Mouse (Mus musculus): ENCODE data around the gene Hspb8. TPM values are rescaled to one million over a fixed set of nuclear protein-coding genes. Genes with fewer than 3 reads are reported as not detected.

Gene Hspb8
- polyA plus RNA-seq, 1 experiment from 2014 or later: 22.2 TPM

GRCm38 (mm10) chr5:116446552-116446951, 23.9 kb upstream of the Hspb8 start:
- Histone ChIP-seq H3K36me3 (no peaks in the 10 kb centered on the region), H3K27me3 (0 out of 2 replicates have a peak, but pooled peaks cover 6% of the 10 kb centered on the region), H3K4me2 (replicated peaks) (peak overlapping the region; percentile 27; the same call in 1 of the 2 replicates), H3K9ac (no peak overlapping the region), H3K4me3 (replicated peaks) (no peak overlapping the region), H3K27ac (replicated peaks) (no peak overlapping the region), H3K9me3 (replicated peaks) (no peaks in the 10 kb centered on the region), H3K4me1 (peaks cover 8% of the 10 kb centered on the region)
- 42% methylated on average over 23 of the region's 23 CpGs for WGBS
- ATAC-seq (ENCODE audit: insufficient number of reproducible peaks, low FRiP score, low TSS enrichment, low read depth): no peak

GRCm38 (mm10) chr5:116445634-116446367, 23.1 kb upstream of the Hspb8 start:
- 0 out of 2 replicates have a peak, but pooled peaks cover 6% of the 10 kb centered on the region for H3K27me3 ChIP-seq
- H3K4me2 ChIP-seq (replicated peaks): no peak overlapping the region
- H3K9me3 ChIP-seq (replicated peaks): no peaks in the 10 kb centered on the region
- peaks cover 8% of the 10 kb centered on the region for H3K4me1 ChIP-seq
- H3K27ac ChIP-seq (replicated peaks): no peak overlapping the region
- H3K36me3 ChIP-seq: no peaks in the 10 kb centered on the region
- H3K4me3 ChIP-seq (replicated peaks): no peak overlapping the region
- ATAC-seq (ENCODE audit: insufficient number of reproducible peaks, low FRiP score, low TSS enrichment, low read depth): no peak
- no peak overlapping the region for H3K9ac ChIP-seq
- WGBS: 50% methylated on average over 10 of the region's 10 CpGs

DNA sequence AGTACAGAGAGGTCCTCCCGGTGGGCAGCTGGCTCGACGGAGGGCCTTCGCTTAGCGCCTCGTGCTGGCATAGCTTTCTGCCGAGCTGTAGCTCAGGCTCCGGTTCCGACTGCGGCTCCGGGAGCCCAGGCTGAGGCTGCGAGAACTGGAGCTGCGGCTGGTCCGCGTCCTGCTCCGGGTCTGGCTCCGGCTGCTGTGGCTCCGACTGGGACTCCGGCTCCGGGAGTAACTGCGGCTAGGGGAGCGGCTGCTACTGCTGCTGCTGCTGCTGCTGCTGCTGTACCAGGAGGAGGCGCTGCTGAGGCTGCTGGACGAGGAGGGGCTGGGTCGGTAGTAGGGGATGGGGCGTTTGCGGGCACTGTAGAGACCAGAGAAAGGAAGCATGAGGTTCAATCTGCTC, 21.9 kb upstream of the Hspb8 start:
- WGBS: 62% methylated on average over 27 of the region's 27 CpGs
- peaks cover 8% of the 10 kb centered on the region for H3K4me1 ChIP-seq
- no peaks in the 10 kb centered on the region for H3K36me3 ChIP-seq
- H3K4me2 ChIP-seq (replicated peaks): no peak overlapping the region
- ATAC-seq (ENCODE audit: insufficient number of reproducible peaks, low FRiP score, low TSS enrichment, low read depth): no peak
- H3K27ac ChIP-seq (replicated peaks): no peak overlapping the region
- H3K27me3 ChIP-seq: 0 out of 2 replicates have a peak, but pooled peaks cover 5% of the 10 kb centered on the region
- H3K4me3 ChIP-seq (replicated peaks): no peak overlapping the region
- no peak overlapping the region for H3K9ac ChIP-seq
- H3K9me3 ChIP-seq (replicated peaks): no peaks in the 10 kb centered on the region

- no peaks in the 10 kb centered on the region for H3K36me3 ChIP-seq
- 56% methylated on average over 8 of the region's 8 CpGs for WGBS
- H3K9me3 ChIP-seq (replicated peaks): no peaks in the 10 kb centered on the region
- no peak overlapping the region for H3K4me3 ChIP-seq (replicated peaks)
- H3K27ac ChIP-seq (replicated peaks): no peak overlapping the region
- no peak overlapping the region for H3K4me2 ChIP-seq (replicated peaks)
- peaks cover 8% of the 10 kb centered on the region for H3K4me1 ChIP-seq
- 0 out of 2 replicates have a peak, but pooled peaks cover 2% of the 10 kb centered on the region for H3K27me3 ChIP-seq
- ATAC-seq (ENCODE audit: insufficient number of reproducible peaks, low FRiP score, low TSS enrichment, low read depth): peak; percentile 52; the same call in 1 of the 2 replicates
- no peak overlapping the region for H3K9ac ChIP-seq
Measured at GRCm38 (mm10) chr5:116443459-116443940, 20.8 kb upstream of the Hspb8 start.

GRCm38 (mm10) chr5:116442697-116443458, 20.2 kb upstream of the Hspb8 start:
- Histone ChIP-seq H3K4me2 (replicated peaks) (no peak overlapping the region), H3K4me3 (replicated peaks) (no peak overlapping the region), H3K27me3 (0 out of 2 replicates have a peak, but pooled peaks cover 2% of the 10 kb centered on the region), H3K36me3 (no peaks in the 10 kb centered on the region), H3K27ac (replicated peaks) (no peak overlapping the region; the same call in 1 of the 2 replicates), H3K9me3 (replicated peaks) (no peaks in the 10 kb centered on the region), H3K9ac (no peak overlapping the region), H3K4me1 (peaks cover 2% of the 10 kb centered on the region)
- 49% methylated on average over 7 of the region's 7 CpGs for WGBS
- ATAC-seq (ENCODE audit: insufficient number of reproducible peaks, low FRiP score, low TSS enrichment, low read depth): no peak

GRCm38 (mm10) chr5:116440251-116440650, 17.6 kb upstream of the Hspb8 start:
- no peak for ATAC-seq (ENCODE audit: insufficient number of reproducible peaks, low FRiP score, low TSS enrichment, low read depth)
- Histone ChIP-seq H3K4me2 (replicated peaks) (no peak overlapping the region), H3K4me1 (no peaks in the 10 kb centered on the region; the same call in 1 of the 2 replicates), H3K4me3 (replicated peaks) (no peak overlapping the region), H3K36me3 (no peaks in the 10 kb centered on the region), H3K9me3 (replicated peaks) (no peaks in the 10 kb centered on the region), H3K9ac (no peak overlapping the region), H3K27ac (replicated peaks) (no peak overlapping the region), H3K27me3 (0 out of 2 replicates have a peak, but pooled peaks cover 2% of the 10 kb centered on the region)
- 68% methylated on average over 4 of the region's 4 CpGs for WGBS

GRCm38 (mm10) chr5:116438328-116438727, 15.7 kb upstream of the Hspb8 start:
- Histone ChIP-seq H3K9ac (no peak overlapping the region), H3K9me3 (replicated peaks) (no peaks in the 10 kb centered on the region), H3K27ac (replicated peaks) (no peak overlapping the region), H3K4me2 (replicated peaks) (no peak overlapping the region), H3K4me3 (replicated peaks) (no peak overlapping the region), H3K36me3 (no peaks in the 10 kb centered on the region), H3K4me1 (no peaks in the 10 kb centered on the region), H3K27me3 (no peaks in the 10 kb centered on the region)
- 42% methylated on average over 4 of the region's 4 CpGs for WGBS
- ATAC-seq (ENCODE audit: insufficient number of reproducible peaks, low FRiP score, low TSS enrichment, low read depth): no peak

GRCm38 (mm10) chr5:116436117-116436516, 13.5 kb upstream of the Hspb8 start:
- no peaks in the 10 kb centered on the region for H3K36me3 ChIP-seq
- H3K27ac ChIP-seq (replicated peaks): no peak overlapping the region
- H3K4me1 ChIP-seq: no peaks in the 10 kb centered on the region
- H3K9ac ChIP-seq: no peak overlapping the region
- H3K4me2 ChIP-seq (replicated peaks): no peak overlapping the region
- no peak for ATAC-seq (ENCODE audit: insufficient number of reproducible peaks, low FRiP score, low TSS enrichment, low read depth)
- no peaks in the 10 kb centered on the region for H3K27me3 ChIP-seq
- no peaks in the 10 kb centered on the region for H3K9me3 ChIP-seq (replicated peaks)
- no peak overlapping the region for H3K4me3 ChIP-seq (replicated peaks)

DNA sequence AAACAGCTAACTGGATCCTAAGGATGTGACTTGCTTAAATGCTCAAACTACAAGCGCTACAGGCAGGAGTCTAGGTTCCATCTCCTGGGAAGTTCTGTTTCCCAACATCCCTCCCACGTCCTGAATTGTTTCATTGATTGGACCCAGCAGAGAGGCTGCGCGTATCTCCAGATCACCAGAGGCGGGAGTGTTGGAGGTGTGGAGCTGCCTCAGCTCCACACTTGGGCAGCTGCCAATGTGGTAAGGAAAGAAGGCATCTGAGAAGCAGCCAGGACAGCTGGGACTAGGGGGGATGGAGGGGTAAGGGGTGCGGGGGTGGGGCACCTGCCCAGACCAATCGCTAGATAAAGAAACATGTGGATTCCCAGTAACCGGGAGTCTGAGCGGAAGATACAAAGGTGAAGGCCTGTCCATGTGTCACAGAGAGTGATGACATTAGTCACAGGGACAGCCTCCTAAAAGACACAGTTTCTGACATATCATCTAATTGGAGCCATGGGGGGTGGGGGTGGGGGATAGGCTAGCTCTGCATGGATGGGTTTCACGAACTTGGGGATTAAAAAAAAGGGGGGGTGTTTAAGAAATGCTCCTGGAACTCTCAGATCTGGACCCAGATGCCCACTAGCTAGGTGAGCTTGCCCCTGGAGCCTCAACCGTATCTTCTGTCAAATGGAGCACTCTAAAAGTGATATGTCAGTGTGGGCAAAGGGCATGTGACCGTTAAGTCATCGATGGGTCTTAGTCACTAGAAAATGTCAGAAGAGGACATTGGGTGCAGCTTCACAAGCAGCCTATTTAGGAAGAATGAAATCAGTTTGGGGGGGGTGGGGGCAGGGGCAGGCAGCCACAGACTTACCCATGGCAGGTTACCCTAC, 12.5 kb upstream of the Hspb8 start:
- Histone ChIP-seq H3K4me3 (replicated peaks) (no peak overlapping the region), H3K27ac (replicated peaks) (no peak overlapping the region), H3K36me3 (no peaks in the 10 kb centered on the region), H3K4me2 (replicated peaks) (no peak overlapping the region), H3K9ac (no peak overlapping the region), H3K4me1 (no peaks in the 10 kb centered on the region), H3K9me3 (replicated peaks) (no peaks in the 10 kb centered on the region), H3K27me3 (no peaks in the 10 kb centered on the region)
- 50% methylated on average over 13 of the region's 13 CpGs for WGBS
- ATAC-seq (ENCODE audit: insufficient number of reproducible peaks, low FRiP score, low TSS enrichment, low read depth): peak; percentile 36; the same call in 1 of the 2 replicates

GRCm38 (mm10) chr5:116432871-116433270, 10.2 kb upstream of the Hspb8 start:
- Histone ChIP-seq H3K36me3 (no peaks in the 10 kb centered on the region), H3K27ac (replicated peaks) (no peak overlapping the region), H3K9me3 (replicated peaks) (no peaks in the 10 kb centered on the region), H3K27me3 (no peaks in the 10 kb centered on the region), H3K9ac (no peak overlapping the region), H3K4me1 (no peaks in the 10 kb centered on the region), H3K4me3 (replicated peaks) (no peak overlapping the region), H3K4me2 (replicated peaks) (no peak overlapping the region)
- WGBS: 35% methylated on average over 7 of the region's 7 CpGs
- ATAC-seq (ENCODE audit: insufficient number of reproducible peaks, low FRiP score, low TSS enrichment, low read depth): no peak; the same call in 1 of the 2 replicates

Measured in embryonic facial prominence, embryonic 15.5 days (tissue).